Mouse (Mus musculus) right cerebral cortex, postnatal 14 days (tissue): Measurements from ENCODE around the gene Kcnk4.
A peak's percentile ranks its signal among the peaks of the same experiment; 100 is the strongest.

Experiments
- DNase-seq: peaks from one replicate; pipeline ENCODE4 v3.0.0; 2022

The Kcnk4 gene

DNA sequence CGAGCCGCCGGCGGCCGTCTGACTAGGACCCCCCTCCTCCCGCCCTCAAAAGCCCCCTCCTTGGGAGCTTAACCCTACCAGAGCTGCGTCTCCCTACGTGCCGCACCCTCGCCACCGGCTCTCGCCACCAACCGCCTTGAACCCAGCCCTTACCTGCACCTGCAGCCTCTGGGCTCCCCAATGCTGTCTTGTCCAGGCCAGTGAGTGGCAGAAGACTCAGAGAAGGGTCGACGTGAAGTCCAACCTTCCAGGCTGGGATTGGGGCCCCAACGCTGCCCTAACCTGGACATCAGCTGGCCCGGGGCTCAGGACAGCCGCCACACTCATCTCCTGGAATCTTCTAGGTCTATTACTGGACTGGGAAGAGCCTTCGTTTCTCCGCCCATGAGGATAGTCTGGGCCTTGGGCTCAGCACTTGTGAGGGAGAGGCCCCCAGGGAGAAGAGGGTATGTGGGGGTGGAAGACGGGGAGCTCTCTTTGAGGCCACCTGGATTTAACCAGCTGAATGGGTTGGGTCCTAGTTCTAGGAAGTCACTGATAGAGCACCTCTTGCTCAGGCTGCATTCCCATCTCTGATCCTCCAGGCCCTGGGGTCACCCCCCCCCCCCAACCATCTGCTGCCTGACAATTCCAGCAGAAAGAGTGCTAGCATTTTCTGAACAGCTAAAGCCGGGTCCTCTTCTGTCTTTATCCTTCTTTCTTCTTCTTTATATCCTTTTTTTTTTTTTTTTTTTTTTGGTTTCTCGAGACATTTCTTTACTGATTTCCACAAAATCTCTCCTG is at the start of gene Kcnk4:
TSS of gene Kcnk4 (minus strand) at position 321 of the 783 bp plus-strand sequence.
- DNase-seq: no peak

DNA sequence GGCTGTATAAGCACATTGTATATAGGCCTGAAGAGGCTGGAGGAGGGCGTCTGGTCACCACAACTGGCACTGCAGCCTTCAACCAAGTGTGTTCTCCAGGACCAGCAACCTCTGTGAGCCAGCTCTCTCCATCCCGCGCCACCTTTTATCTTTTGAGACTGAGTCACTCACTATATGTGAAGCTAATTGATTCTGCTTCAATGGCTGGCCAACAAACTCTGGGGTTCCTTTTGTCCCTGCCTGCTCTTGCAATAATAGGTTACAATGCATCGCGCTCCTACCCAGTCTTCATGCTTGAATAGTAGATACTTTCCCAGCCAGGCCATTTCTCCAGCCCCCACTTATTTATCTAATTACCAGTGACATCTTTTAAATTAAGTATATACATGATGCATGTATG is 49.3 kb upstream of the Kcnk4 start:
- no peak for DNase-seq

GRCm38 (mm10) chr19:6981465-6981864 is 47.1 kb upstream of the Kcnk4 start:
- DNase-seq: no peak

- DNase-seq: peak; percentile 98
Measured at GRCm38 (mm10) chr19:6980381-6981093, 46.2 kb upstream of the Kcnk4 start, which contains the start of gene Fkbp2. Gene Fkbp2, minus strand, starts transcription at chr19:6980501.

DNA sequence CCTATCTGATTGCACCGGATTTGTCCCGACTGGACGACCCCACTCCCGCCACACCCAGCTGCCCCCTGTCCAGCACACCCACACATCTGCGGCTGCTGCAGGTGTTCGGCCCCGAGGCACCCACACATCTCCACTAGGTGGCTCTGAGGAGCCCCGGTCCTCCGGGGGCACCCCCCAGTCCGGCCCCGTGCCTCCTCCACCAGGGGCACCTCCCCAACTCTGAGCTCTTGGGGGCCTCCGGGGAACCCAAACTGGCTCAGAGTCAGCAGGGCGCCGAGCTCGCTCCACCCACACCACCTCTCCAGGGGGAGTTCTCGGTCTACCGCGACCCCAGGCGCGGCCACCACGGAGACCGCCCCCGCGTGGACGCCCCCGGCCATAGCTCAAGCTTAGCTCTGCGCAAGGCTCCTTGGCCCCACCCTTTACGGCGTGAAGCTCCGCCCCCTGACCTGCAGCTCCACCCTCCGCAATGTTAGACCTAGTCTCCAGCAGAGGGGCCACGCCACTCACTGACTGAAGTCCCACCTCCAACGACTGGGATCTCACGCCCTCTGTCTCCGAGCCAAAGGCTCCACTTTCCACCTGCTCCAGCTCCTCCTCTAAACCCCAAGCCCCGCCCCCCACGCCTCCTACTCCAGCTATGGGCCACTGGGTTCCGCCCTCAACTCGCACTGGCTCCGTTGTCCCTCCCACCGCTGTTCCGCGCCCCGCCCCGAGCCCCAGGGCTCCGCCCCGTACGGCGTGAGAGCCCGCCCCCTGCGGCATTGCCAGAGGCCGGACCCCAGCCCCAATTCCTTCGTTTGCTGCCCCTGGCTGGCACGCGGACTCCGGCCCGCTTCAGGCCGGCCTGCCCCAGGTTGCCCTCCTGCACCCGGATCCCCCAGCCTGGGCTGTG is 45.4 kb upstream of the Kcnk4 start:
- peak; percentile 100 for DNase-seq

DNA sequence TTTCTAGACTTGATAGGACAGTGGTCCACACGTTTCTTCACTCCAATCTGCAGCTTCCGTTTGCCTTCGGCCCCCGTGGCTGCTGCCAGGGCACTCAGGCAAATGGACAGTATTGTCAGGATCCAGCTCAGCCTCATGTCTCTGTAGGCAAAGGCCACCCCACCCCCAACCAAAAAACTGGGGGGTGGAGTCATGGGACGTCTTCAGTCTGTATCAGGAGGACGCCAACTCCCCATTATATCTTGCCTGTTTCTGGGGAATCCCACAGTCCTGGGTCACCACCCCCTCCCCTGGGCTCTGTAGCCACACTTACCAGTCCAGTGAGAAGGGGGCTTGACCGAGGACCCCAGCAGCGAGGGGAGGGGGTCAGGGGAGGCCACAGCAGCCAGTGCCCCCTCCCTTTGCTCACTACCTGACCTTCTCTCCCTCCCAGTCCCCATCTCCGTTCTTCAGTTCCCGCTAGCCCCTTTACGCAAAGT is 44.7 kb upstream of the Kcnk4 start:
- DNase-seq: peak; percentile 43

- DNase-seq: no peak
Measured at GRCm38 (mm10) chr19:6978639-6978974, 44.3 kb upstream of the Kcnk4 start.

DNA sequence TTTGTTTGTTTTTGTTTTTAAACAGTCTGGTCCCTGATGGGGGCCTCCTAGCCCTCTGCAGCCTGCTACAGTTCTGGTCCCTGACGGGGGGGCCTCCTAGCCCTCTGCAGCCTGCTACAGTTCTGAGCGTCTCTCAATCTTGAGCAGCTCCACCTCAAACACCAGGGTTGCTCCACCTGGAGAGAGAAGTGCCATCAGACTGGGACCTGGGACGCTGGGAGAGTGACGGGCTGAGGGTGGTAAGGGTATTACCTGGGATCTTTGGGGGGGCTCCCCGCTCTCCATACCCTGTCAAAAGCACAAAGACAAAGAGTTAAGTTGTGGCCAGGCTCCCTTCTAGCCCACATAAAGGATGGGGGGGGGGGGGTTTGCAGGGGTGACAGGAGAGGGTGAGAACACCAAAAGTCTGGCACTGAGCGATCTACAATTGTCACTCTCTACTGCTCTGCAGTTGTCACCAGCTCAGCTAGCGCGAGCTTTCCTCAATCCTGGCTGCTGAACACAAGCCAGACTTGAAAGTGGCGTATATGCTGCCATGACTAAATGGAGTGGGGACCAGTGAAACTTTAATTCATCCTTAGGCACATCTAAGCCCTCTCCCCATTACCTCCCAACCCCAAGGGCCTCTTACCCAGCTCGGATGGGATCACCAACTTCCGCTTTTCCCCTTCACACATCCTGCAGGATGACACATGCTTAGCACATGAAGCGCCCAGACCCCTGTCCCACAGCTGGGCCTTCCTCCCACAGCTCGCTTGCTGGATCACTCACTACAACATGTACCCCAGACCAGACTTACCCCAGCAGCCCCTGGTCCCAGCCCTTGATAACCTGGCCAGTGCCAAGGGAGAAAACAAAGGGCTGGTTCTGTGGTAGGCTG is 43.7 kb upstream of the Kcnk4 start:
- DNase-seq: no peak

DNA sequence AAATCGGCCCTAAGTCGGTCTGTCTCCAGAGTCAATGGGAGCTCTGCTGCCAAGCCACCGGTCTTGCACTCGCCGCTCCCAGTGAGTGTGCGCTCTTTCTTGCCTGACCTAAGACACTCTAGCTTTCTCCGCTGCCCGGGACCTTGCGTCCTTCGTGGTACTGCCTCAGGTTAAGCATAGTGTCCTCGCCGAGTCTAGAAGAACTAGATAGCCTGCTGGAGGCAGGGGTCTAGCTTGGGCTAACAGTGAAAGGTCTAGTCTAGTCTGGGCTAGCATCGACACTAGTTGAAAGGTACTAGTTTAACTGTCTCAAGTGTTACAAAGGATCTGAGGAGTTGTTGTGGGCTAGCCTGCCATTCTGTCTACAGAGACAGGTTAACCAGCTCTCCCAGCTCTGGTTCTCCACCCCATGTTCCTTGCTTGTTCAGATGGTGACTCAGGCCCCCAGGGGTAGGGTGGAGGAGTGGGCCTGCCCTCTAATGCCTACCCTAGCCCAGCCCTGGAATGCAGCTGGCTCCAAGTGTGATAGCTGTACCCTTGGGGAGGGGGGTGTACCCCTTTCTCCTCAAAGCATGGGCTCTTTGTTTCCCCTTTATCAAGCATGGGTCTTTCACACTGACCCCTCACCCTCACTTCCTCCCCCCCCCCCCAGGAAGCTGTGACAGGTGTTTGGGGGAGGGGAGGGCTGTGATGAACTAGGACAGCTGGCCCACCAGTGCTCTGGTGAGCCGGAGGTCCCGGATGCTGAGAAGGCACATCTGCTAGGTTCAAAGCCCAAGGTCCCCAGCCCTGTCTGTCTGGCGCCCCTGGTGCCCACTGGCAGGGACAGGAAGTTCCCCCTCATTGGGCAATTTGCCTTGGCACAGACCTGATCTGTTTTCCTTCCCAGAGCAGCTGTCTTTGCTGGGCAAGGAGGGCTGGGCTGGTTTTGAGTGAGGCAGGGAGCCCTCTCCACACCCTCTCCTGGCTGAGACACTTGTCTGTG is 41.5 kb upstream of the Kcnk4 start, which contains the start of gene Plcb3:
TSS of gene Plcb3 (minus strand) at position 934 of the 985 bp plus-strand sequence.
- peak; percentile 58 for DNase-seq

DNA sequence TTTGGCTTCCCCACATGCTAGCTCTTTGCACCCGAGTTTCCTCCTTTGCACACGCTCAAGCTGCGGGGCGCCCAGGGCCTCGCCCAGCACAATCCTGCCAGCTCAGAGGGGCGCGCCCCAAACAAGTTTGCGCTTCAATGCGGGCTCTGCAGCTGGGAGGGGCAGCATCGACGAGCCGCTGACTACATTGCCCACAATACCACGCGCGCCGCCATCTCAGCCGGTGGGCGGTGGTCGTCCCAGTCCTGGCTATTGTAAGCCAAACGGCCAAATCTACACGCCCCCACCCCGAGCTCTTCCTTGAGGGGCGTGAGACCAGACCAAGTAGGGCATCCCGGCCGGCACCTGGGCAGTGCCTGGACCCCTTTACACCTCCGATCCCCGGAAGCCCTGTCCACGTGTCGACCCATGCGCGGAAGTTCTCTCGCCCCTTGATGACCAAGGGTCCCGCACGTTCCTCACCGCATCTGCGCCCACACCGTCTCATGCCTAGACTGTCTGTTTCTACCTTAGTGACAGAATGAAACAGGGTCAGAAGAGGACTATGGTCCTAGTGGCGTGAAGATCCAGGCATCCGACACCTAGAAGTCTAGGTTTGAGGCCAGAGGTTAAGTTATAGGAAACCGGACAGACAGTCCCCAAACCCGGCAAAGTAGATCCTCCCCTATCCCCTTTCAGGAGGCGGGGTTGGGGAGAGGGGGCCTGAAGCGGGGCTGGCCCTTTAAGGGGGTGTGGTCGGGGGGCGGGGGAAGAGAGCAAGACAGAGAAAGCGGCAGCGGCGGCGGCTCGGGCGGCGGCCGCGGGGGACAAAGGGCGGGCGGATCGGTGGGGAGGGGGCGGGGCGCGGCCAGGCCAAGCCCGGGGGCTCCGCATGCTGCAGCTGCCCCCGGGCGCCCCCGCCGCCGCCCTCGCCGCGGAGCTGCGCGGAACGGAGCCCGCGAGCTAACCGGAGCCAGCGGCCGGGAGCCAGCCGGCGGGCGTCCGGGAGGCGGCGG is 40.2 kb upstream of the Kcnk4 start, which contains the start of gene Ppp1r14b:
TSS of gene Ppp1r14b (plus strand) at position 758 of the 995 bp plus-strand sequence.
- peak; percentile 77 for DNase-seq

DNA sequence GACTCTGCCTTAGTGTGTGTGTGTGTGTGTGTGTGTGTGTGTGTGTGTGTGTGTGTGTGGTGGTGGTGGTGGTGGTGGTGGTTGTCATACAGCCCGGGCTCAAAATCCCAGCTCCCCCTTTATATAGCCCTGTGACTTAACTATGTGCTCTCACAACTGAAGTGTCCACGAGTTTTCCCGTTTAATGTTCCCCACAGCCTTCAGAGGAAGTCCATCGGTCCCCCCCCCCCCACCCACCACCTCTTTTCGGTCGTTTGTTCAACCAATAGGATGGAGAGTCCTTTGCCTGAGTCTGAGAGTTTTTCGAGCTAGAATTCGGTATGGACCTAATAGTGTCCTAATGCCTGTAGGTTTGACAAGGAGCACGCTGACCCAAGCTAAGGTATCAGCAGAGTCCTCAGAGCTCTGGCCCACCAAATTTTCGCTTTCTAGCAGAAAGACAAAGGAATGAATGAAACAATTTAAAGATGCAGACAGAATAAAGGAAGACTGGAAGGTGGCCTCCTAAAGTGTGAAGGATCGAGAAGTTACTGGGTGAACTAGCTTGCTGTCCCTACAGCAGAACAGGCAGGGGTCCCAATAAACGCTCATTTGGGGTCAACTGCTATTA is 39.4 kb upstream of the Kcnk4 start:
- DNase-seq: no peak

- DNase-seq: no peak
Measured at GRCm38 (mm10) chr19:6972247-6972917, 38.1 kb upstream of the Kcnk4 start.

- no peak for DNase-seq
Measured at GRCm38 (mm10) chr19:6971644-6972043, 37.3 kb upstream of the Kcnk4 start.

DNA sequence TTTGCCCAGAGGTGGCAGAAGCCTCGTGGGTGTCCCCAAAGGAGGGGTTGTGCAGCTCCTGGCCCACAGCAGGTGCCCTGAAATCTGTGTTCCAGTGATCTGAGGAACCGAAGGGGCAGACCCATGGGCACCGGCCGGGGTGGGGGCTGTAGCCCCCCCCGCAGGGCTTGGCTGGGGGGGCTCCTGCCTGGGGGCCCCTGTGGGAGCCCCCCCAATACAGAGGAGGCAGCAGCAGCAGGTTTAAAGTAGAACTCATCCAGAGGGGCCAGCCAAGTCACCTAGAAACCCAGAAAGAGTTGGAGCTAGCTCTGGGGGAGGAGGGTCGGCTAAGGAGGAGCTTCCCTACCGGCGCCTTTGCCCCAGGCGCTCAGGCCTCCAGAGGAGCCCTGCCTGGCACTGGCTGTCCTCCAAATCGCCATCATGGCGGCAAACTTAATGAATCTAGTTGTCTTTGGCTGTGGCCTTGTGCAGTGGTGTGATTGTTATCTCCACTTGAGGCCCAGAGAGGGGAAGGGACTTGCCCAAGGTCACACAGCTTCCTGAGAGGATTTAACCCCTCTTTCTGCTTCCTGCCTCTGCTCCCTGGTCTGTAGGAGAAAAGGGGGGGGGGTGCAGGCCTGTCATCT is 36.3 kb upstream of the Kcnk4 start:
- no peak for DNase-seq

- peak; percentile 59 for DNase-seq
Measured at GRCm38 (mm10) chr19:6969665-6970381, 35.5 kb upstream of the Kcnk4 start.

GRCm38 (mm10) chr19:6969291-6969664 is 35.0 kb upstream of the Kcnk4 start:
- DNase-seq: no peak
